Mouse (Mus musculus): Measurements from ENCODE around the gene Stard13. TPM values are rescaled to one million over a fixed set of nuclear protein-coding genes. Genes with fewer than 3 reads are reported as not detected.
A peak's percentile ranks its signal among the peaks of the same experiment; 100 is the strongest.

Gene Stard13
- 4.5 and 6.2 TPM in 2 replicates for polyA plus RNA-seq (2015; fragmentation: Nextera tagmentation; extraction: Ambion mirVana)

GRCm38 (mm10) chr5:151233400-151234031, at the start of gene Stard13:
Stard13 (minus strand) TSS chr5:151233836.
- WGBS = under 1% methylated on average over 49 of the region's 49 CpGs
- H3K4me3 ChIP-seq (ENCODE audit: low read length) = peak within 1 kb of the TSS; percentile 66
- H3K9ac ChIP-seq (ENCODE audit: low read length) = peak within 1 kb of the TSS; percentile 76
- no peaks in the 10 kb centered on the region for H3K36me3 ChIP-seq (ENCODE audit: control insufficient read depth, insufficient read depth)
- H3K4me2 ChIP-seq (ENCODE audit: low read depth, low read length) = peak within 1 kb of the TSS; percentile 76
- H3K4me1 ChIP-seq (ENCODE audit: control insufficient read depth, insufficient read depth, low read length) = peaks cover 4% of the 10 kb centered on the region; the same call in 1 of the 2 replicates
- no peaks in the 10 kb centered on the region for H3K9me3 ChIP-seq (replicated peaks; ENCODE audit: control insufficient read depth, low read length)
- peak; percentile 77 for ATAC-seq (replicated peaks; ENCODE audit: extremely low read depth, insufficient read depth, low FRiP score)
- H3K27me3 ChIP-seq (ENCODE audit: control insufficient read depth, insufficient read depth, low read length) = peaks cover 3% of the 10 kb centered on the region; the same call in 1 of the 2 replicates
- no peak within 1 kb of the TSS for H3K27ac ChIP-seq (ENCODE audit: low read length)

DNA sequence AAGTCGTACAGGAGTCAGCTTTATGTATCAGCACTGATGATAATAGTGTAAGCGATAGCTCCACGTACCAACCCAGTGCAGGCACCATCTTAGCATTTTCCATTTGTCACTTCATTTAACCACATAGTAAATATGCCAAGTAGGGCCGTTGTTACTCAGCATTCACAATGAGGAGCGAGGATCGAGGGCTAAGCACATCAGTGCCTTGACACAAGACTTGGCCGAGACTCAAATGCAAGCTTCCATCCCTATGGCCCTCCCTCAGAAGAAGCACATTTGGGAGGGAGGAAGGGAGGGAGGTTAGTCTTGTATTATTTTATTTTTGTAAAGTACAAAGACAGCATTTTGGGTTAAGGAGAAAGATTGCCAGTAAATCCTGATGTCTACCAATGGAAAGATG, 45.9 kb upstream of the Stard13 start:
- Histone ChIP-seq H3K36me3 (ENCODE audit: control insufficient read depth, insufficient read depth) (no peaks in the 10 kb centered on the region), H3K4me2 (ENCODE audit: low read depth, low read length) (no peak overlapping the region), H3K9ac (ENCODE audit: low read length) (no peak overlapping the region), H3K27ac (ENCODE audit: low read length) (no peak overlapping the region), H3K4me1 (ENCODE audit: control insufficient read depth, insufficient read depth, low read length) (no peaks in the 10 kb centered on the region), H3K9me3 (replicated peaks; ENCODE audit: control insufficient read depth, low read length) (no peaks in the 10 kb centered on the region), H3K27me3 (ENCODE audit: control insufficient read depth, insufficient read depth, low read length) (no peaks in the 10 kb centered on the region), H3K4me3 (ENCODE audit: low read length) (no peak overlapping the region)
- ATAC-seq (replicated peaks; ENCODE audit: extremely low read depth, insufficient read depth, low FRiP score) = no peak
- WGBS = 80% methylated on average over 7 of the region's 7 CpGs

- WGBS = 84% methylated on average over 6 of the region's 6 CpGs
- Histone ChIP-seq H3K36me3 (ENCODE audit: control insufficient read depth, insufficient read depth) (no peaks in the 10 kb centered on the region), H3K9me3 (replicated peaks; ENCODE audit: control insufficient read depth, low read length) (no peaks in the 10 kb centered on the region), H3K9ac (ENCODE audit: low read length) (no peak overlapping the region), H3K4me2 (ENCODE audit: low read depth, low read length) (no peak overlapping the region), H3K4me3 (ENCODE audit: low read length) (no peak overlapping the region), H3K27ac (ENCODE audit: low read length) (no peak overlapping the region), H3K4me1 (ENCODE audit: control insufficient read depth, insufficient read depth, low read length) (no peaks in the 10 kb centered on the region), H3K27me3 (ENCODE audit: control insufficient read depth, insufficient read depth, low read length) (no peaks in the 10 kb centered on the region)
- no peak for ATAC-seq (replicated peaks; ENCODE audit: extremely low read depth, insufficient read depth, low FRiP score)
Observed at GRCm38 (mm10) chr5:151277927-151278326, 44.3 kb upstream of the Stard13 start.

GRCm38 (mm10) chr5:151275986-151276385, 42.4 kb upstream of the Stard13 start:
- H3K27me3 ChIP-seq (ENCODE audit: control insufficient read depth, insufficient read depth, low read length) = no peaks in the 10 kb centered on the region
- H3K27ac ChIP-seq (ENCODE audit: low read length) = no peak overlapping the region
- no peak overlapping the region for H3K4me2 ChIP-seq (ENCODE audit: low read depth, low read length)
- H3K4me1 ChIP-seq (ENCODE audit: control insufficient read depth, insufficient read depth, low read length) = no peaks in the 10 kb centered on the region
- H3K4me3 ChIP-seq (ENCODE audit: low read length) = no peak overlapping the region
- H3K9me3 ChIP-seq (replicated peaks; ENCODE audit: control insufficient read depth, low read length) = no peaks in the 10 kb centered on the region
- no peak for ATAC-seq (replicated peaks; ENCODE audit: extremely low read depth, insufficient read depth, low FRiP score)
- H3K9ac ChIP-seq (ENCODE audit: low read length) = no peak overlapping the region
- no peaks in the 10 kb centered on the region for H3K36me3 ChIP-seq (ENCODE audit: control insufficient read depth, insufficient read depth)
- 89% methylated on average over 2 of the region's 2 CpGs for WGBS

DNA sequence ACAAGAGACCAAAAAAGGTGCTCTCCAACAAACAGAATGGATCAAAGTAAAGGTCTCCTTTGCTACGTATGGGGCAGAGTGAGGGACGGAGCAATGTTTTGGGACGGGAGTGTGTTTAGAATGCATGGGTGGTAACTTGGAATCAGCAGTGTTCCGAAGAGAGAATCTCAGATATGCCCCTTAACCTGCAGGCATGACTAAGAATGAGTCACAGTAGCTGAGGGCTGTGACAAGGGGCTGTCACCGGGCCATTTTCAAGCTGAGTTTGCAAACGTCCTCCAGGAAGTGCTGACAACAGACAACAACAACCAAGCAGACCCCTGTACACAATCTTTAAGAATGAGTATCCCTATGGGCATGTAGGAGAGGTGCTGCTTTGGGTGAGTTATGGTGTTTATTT, 40.6 kb upstream of the Stard13 start:
- Histone ChIP-seq H3K9ac (ENCODE audit: low read length) (no peak overlapping the region), H3K27me3 (ENCODE audit: control insufficient read depth, insufficient read depth, low read length) (no peaks in the 10 kb centered on the region), H3K36me3 (ENCODE audit: control insufficient read depth, insufficient read depth) (no peaks in the 10 kb centered on the region), H3K4me2 (ENCODE audit: low read depth, low read length) (no peak overlapping the region), H3K4me1 (ENCODE audit: control insufficient read depth, insufficient read depth, low read length) (no peaks in the 10 kb centered on the region), H3K4me3 (ENCODE audit: low read length) (no peak overlapping the region), H3K27ac (ENCODE audit: low read length) (no peak overlapping the region), H3K9me3 (replicated peaks; ENCODE audit: control insufficient read depth, low read length) (no peaks in the 10 kb centered on the region)
- WGBS = 50% methylated on average over 6 of the region's 6 CpGs
- ATAC-seq (replicated peaks; ENCODE audit: extremely low read depth, insufficient read depth, low FRiP score) = no peak

DNA sequence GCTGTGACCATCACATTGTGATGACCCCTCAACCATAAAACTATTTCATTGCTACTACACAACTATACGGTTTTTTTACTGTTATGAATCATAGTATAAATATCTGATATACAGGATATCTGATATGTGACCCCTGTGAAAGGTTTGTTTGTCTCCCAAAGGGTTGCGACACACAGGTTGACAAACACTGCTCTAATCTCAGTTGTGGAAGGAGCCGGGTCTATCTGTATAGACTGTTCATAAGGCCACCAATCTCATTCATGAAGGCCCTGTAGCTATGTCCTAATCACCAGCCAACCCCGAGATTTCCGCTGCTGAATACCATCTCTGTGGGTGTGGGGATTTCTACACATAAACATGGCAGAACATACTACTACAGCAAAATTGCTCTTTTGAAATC, 37.2 kb upstream of the Stard13 start:
- no peaks in the 10 kb centered on the region for H3K27me3 ChIP-seq (ENCODE audit: control insufficient read depth, insufficient read depth, low read length)
- WGBS = 85% methylated on average over 5 of the region's 5 CpGs
- no peaks in the 10 kb centered on the region for H3K4me1 ChIP-seq (ENCODE audit: control insufficient read depth, insufficient read depth, low read length)
- no peak for ATAC-seq (replicated peaks; ENCODE audit: extremely low read depth, insufficient read depth, low FRiP score)
- no peak overlapping the region for H3K9ac ChIP-seq (ENCODE audit: low read length)
- H3K36me3 ChIP-seq (ENCODE audit: control insufficient read depth, insufficient read depth) = no peaks in the 10 kb centered on the region
- no peak overlapping the region for H3K27ac ChIP-seq (ENCODE audit: low read length)
- no peak overlapping the region for H3K4me3 ChIP-seq (ENCODE audit: low read length)
- no peaks in the 10 kb centered on the region for H3K9me3 ChIP-seq (replicated peaks; ENCODE audit: control insufficient read depth, low read length)
- no peak overlapping the region for H3K4me2 ChIP-seq (ENCODE audit: low read depth, low read length)

- H3K4me2 ChIP-seq (ENCODE audit: low read depth, low read length) = no peak overlapping the region
- no peaks in the 10 kb centered on the region for H3K9me3 ChIP-seq (replicated peaks; ENCODE audit: control insufficient read depth, low read length)
- no peaks in the 10 kb centered on the region for H3K4me1 ChIP-seq (ENCODE audit: control insufficient read depth, insufficient read depth, low read length)
- WGBS = 83% methylated on average over 14 of the region's 14 CpGs
- H3K27ac ChIP-seq (ENCODE audit: low read length) = no peak overlapping the region
- no peak for ATAC-seq (replicated peaks; ENCODE audit: extremely low read depth, insufficient read depth, low FRiP score)
- H3K9ac ChIP-seq (ENCODE audit: low read length) = no peak overlapping the region
- H3K4me3 ChIP-seq (ENCODE audit: low read length) = no peak overlapping the region
- H3K36me3 ChIP-seq (ENCODE audit: control insufficient read depth, insufficient read depth) = no peaks in the 10 kb centered on the region
- H3K27me3 ChIP-seq (ENCODE audit: control insufficient read depth, insufficient read depth, low read length) = no peaks in the 10 kb centered on the region
Observed at GRCm38 (mm10) chr5:151266896-151267634, 33.4 kb upstream of the Stard13 start.

GRCm38 (mm10) chr5:151261558-151261957, 27.9 kb upstream of the Stard13 start:
- Histone ChIP-seq H3K4me1 (ENCODE audit: control insufficient read depth, insufficient read depth, low read length) (no peaks in the 10 kb centered on the region), H3K9me3 (replicated peaks; ENCODE audit: control insufficient read depth, low read length) (no peaks in the 10 kb centered on the region), H3K27ac (ENCODE audit: low read length) (no peak overlapping the region), H3K4me2 (ENCODE audit: low read depth, low read length) (no peak overlapping the region), H3K4me3 (ENCODE audit: low read length) (no peak overlapping the region), H3K9ac (ENCODE audit: low read length) (no peak overlapping the region), H3K36me3 (ENCODE audit: control insufficient read depth, insufficient read depth) (no peaks in the 10 kb centered on the region), H3K27me3 (ENCODE audit: control insufficient read depth, insufficient read depth, low read length) (no peaks in the 10 kb centered on the region)
- WGBS = 70% methylated on average over 2 of the region's 2 CpGs
- ATAC-seq (replicated peaks; ENCODE audit: extremely low read depth, insufficient read depth, low FRiP score) = no peak

DNA sequence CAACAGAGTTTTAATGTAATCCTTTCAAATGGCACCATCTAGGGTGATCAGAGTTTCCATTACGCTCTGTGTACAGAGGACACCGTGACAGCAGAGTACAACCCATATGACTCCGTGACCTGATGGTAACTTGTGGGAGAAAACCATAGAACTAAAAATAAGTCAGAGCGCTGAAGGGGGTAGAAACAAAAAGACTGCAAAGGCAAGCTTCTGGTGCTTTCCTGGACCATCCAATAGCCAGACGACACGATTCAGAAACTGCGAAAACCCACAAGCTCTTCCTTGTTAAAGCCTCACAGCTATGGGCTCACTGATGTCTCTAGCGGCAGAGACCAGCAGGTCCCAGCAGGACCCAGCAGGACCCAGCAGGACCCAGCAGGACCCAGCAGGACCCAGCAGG, 18.6 kb upstream of the Stard13 start:
- no peak for ATAC-seq (replicated peaks; ENCODE audit: extremely low read depth, insufficient read depth, low FRiP score)
- Histone ChIP-seq H3K4me2 (ENCODE audit: low read depth, low read length) (peak overlapping the region; percentile 37; the same call in 1 of the 2 replicates), H3K9me3 (replicated peaks; ENCODE audit: control insufficient read depth, low read length) (no peaks in the 10 kb centered on the region), H3K9ac (ENCODE audit: low read length) (no peak overlapping the region), H3K4me1 (ENCODE audit: control insufficient read depth, insufficient read depth, low read length) (peaks cover 11% of the 10 kb centered on the region; the same call in 1 of the 2 replicates), H3K36me3 (ENCODE audit: control insufficient read depth, insufficient read depth) (no peaks in the 10 kb centered on the region), H3K4me3 (ENCODE audit: low read length) (0 out of 2 replicates have a peak overlapping the region, but pooled peaks have one; percentile 21), H3K27me3 (ENCODE audit: control insufficient read depth, insufficient read depth, low read length) (no peaks in the 10 kb centered on the region), H3K27ac (ENCODE audit: low read length) (no peak overlapping the region)
- WGBS = 45% methylated on average over 8 of the region's 8 CpGs

Data from heart, embryonic 16.5 days (tissue).